Mouse (Mus musculus) megakaryocyte-erythroid progenitor cell, adult 5 weeks (primary cell): ENCODE measurements around the gene Ush1c. TPM values are rescaled to one million over a fixed set of nuclear protein-coding genes. Genes with fewer than 3 reads are reported as not detected.

ENCODE experiments used
- polyA plus RNA-seq: library from polyadenylated mRNA; stranded (reverse); fragments of >175 nt; gene quantifications from 2 replicates; pipeline ENCODE4 v1.2.3, GENCODE M21; 2012

Ush1c gene
- polyA plus RNA-seq: 0.02 TPM in 1 of 2 replicates, not detected in the other

GRCm38 (mm10) chr7:46238346-46238745, at the start of gene Ush1c:
Ush1c (minus strand) TSS chr7:46238503.

GRCm38 (mm10) chr7:46240696-46241095, 2.4 kb upstream of the Ush1c start, which contains the start of gene Otog:
Otog (plus strand) TSS chr7:46240987.

GRCm38 (mm10) chr7:46179431-46180275, 58.6 kb downstream of the Ush1c start, which contains the start of gene Abcc8:
Abcc8 (minus strand) TSS chr7:46180033.

Other genes starting within 250 kb of the Ush1c start
- gene Abcc6, start 208.2 kb downstream of the Ush1c start, polyA plus RNA-seq: not detected in 2 replicates
- 67.6 and 83.8 TPM in 2 replicates for gene Nomo1, start 204.8 kb downstream of the Ush1c start, polyA plus RNA-seq
- 0.13 TPM in 1 of 2 replicates, not detected in the other for gene Kcnj11, start 137.7 kb downstream of the Ush1c start, polyA plus RNA-seq
- gene Abcc8, start 58.5 kb downstream of the Ush1c start, polyA plus RNA-seq: 0.03 TPM in 2 replicates
- gene Otog, start 2.5 kb upstream of the Ush1c start, polyA plus RNA-seq: not detected in 2 replicates
- gene Myod1, start 138.0 kb upstream of the Ush1c start, polyA plus RNA-seq: not detected in 2 replicates
- gene Kcnc1, start 158.0 kb upstream of the Ush1c start, polyA plus RNA-seq: 1.1 and 2.2 TPM in 2 replicates